Mouse (Mus musculus) heart, embryonic 14.5 days (tissue): ENCODE measurements around the gene Frat1. TPM values are rescaled to one million over a fixed set of nuclear protein-coding genes. Genes with fewer than 3 reads are reported as not detected.

Source experiments
- ATAC-seq: fragments of 200-750 bp; cut with Nextera tagmentation; 2 replicates; pipeline ENCODE4 v1.8.0; 2017; ENCODE audit warnings: low read depth, moderate TSS enrichment; ENCODE audit not compliant: insufficient number of reproducible peaks, insufficient read depth, low FRiP score
- H3K27ac ChIP-seq, 2 experiments: fragments of 200-500 bp in 1 of 2; fragments of 300-500 bp in 1 of 2; sonication (generic) in 1 of 2; replicated peaks in 1 of 2; 2 replicates each; pipeline ENCODE4 v1.5.1; 2012 to 2014; ENCODE audit warnings: low read depth in 2 of 2, low read length in 2 of 2, control low read depth in 1 of 2, mild to moderate bottlenecking in 1 of 2, mixed read lengths in 1 of 2; ENCODE audit not compliant: control insufficient read depth in 1 of 2, insufficient read depth in 1 of 2
- H3K27me3 ChIP-seq: fragments of 300-500 bp; sonication (generic); 2 replicates; pipeline ENCODE4 v1.6.1; 2014; ENCODE audit warnings: mild to moderate bottlenecking, low read length, control low read depth; ENCODE audit not compliant: control insufficient read depth, insufficient read depth
- H3K36me3 ChIP-seq: fragments of 300-500 bp; sonication (generic); 2 replicates; pipeline ENCODE4 v1.6.1; 2014; ENCODE audit warnings: mild to moderate bottlenecking, control low read depth, low read length, mixed read lengths; ENCODE audit not compliant: control insufficient read depth, insufficient read depth
- H3K4me1 ChIP-seq, 2 experiments: fragments of 200-500 bp in 1 of 2; fragments of 300-500 bp in 1 of 2; sonication (generic) in 1 of 2; 2 replicates each; pipeline ENCODE4 v1.6.1; 2012 to 2014; ENCODE audit warnings: low read length in 2 of 2, control low read depth in 1 of 2, mixed read lengths in 1 of 2; ENCODE audit not compliant: control insufficient read depth in 2 of 2, insufficient read depth in 2 of 2
- H3K4me2 ChIP-seq: fragments of 300-500 bp; sonication (generic); 2 replicates; pipeline ENCODE4 v1.6.1; 2014; ENCODE audit warnings: mild to moderate bottlenecking, low read length
- H3K4me3 ChIP-seq, 2 experiments: fragments of 200-500 bp in 1 of 2; fragments of 300-500 bp in 1 of 2; sonication (generic) in 1 of 2; 2 replicates each; pipeline ENCODE4 v1.5.1; 2012 to 2014; ENCODE audit warnings: low read length in 2 of 2, mild to moderate bottlenecking in 2 of 2, control low read depth in 1 of 2, low read depth in 1 of 2, moderate library complexity in 1 of 2; ENCODE audit not compliant: control insufficient read depth in 1 of 2, insufficient read depth in 1 of 2
- H3K9ac ChIP-seq: fragments of 300-500 bp; sonication (generic); 2 replicates; pipeline ENCODE4 v1.6.1; 2014; ENCODE audit warnings: mild to moderate bottlenecking, low read length
- H3K9me3 ChIP-seq: fragments of 300-500 bp; sonication (generic); 2 replicates; pipeline ENCODE4 v1.6.1; 2016; ENCODE audit warnings: low read length, control low read depth; ENCODE audit not compliant: control insufficient read depth
- WGBS: fragments of 180-500 bp; shearing (Covaris S2); extraction: QIAGEN DNeasy Blood & Tissue Kit; methylation state at CpG from one replicate; pipeline ENCODE4 v1.1.7; 2014; 5-methylcytosine and 5-hydroxymethylcytosine counted together
- polyA plus RNA-seq: library from polyadenylated mRNA; unstranded; fragments of >200 nt; fragmentation: Nextera tagmentation; extraction: Ambion mirVana; gene quantifications from 2 replicates; pipeline ENCODE4 v1.2.1, GENCODE M21; 2014

Frat1 gene
- polyA plus RNA-seq, 1 experiment from 2014 or later, result 2.6 TPM

- H3K36me3 ChIP-seq, result no peaks in the 10 kb centered on the region
- peak overlapping the region; percentile 23; the same call in 1 of the 2 replicates for H3K4me2 ChIP-seq
- no peak for ATAC-seq
- no peak overlapping the region for H3K27ac ChIP-seq
- H3K27me3 ChIP-seq, result peaks cover 6% of the 10 kb centered on the region; the same call in 1 of the 2 replicates
- no peak overlapping the region for H3K9ac ChIP-seq
- no peaks in the 10 kb centered on the region for H3K9me3 ChIP-seq
- WGBS, result 24% methylated on average over 9 of the region's 9 CpGs
- H3K4me1 ChIP-seq, result peaks cover 16 to 22% of the 10 kb centered on the region in 2 experiments
- no peak overlapping the region for H3K4me3 ChIP-seq
These were observed 7.6 kb downstream of the Frat1 start for GRCm38 (mm10) chr19:41837194-41837916.

GRCm38 (mm10) chr19:41837917-41838261 lies 8.1 kb downstream of the Frat1 start:
- Histone ChIP-seq H3K4me3 (no peak overlapping the region), H3K9me3 (no peaks in the 10 kb centered on the region), H3K27me3 (peaks cover 2% of the 10 kb centered on the region; the same call in 1 of the 2 replicates), H3K4me2 (peak overlapping the region; percentile 23; the same call in 1 of the 2 replicates), H3K27ac (no peak overlapping the region), H3K4me1 (peaks cover 16 to 22% of the 10 kb centered on the region in 2 experiments), H3K36me3 (no peaks in the 10 kb centered on the region), H3K9ac (no peak overlapping the region)
- 22% methylated on average over 4 of the region's 4 CpGs for WGBS
- ATAC-seq, result no peak

- 42% methylated on average over 6 of the region's 6 CpGs for WGBS
- Histone ChIP-seq H3K27ac (no peak overlapping the region), H3K27me3 (no peaks in the 10 kb centered on the region), H3K4me3 (no peak overlapping the region), H3K9ac (no peak overlapping the region), H3K36me3 (no peaks in the 10 kb centered on the region), H3K4me2 (no peak overlapping the region), H3K4me1 (peaks cover 16 to 22% of the 10 kb centered on the region in 2 experiments), H3K9me3 (no peaks in the 10 kb centered on the region)
- ATAC-seq, result no peak
These were observed 9.0 kb downstream of the Frat1 start for GRCm38 (mm10) chr19:41838808-41839207.

- H3K4me2 ChIP-seq, result no peak overlapping the region
- no peaks in the 10 kb centered on the region for H3K9me3 ChIP-seq
- WGBS, result 95% methylated on average over 3 of the region's 3 CpGs
- no peaks in the 10 kb centered on the region for H3K36me3 ChIP-seq
- no peak for ATAC-seq
- H3K4me3 ChIP-seq, result no peak overlapping the region
- peaks cover 16 to 22% of the 10 kb centered on the region in 2 experiments for H3K4me1 ChIP-seq
- no peaks in the 10 kb centered on the region for H3K27me3 ChIP-seq
- no peak overlapping the region for H3K27ac ChIP-seq
- no peak overlapping the region for H3K9ac ChIP-seq
These were observed 9.9 kb downstream of the Frat1 start for GRCm38 (mm10) chr19:41839685-41840084.

GRCm38 (mm10) chr19:41841105-41841750 lies 11.5 kb downstream of the Frat1 start:
- H3K9me3 ChIP-seq, result no peaks in the 10 kb centered on the region
- H3K4me2 ChIP-seq, result no peak overlapping the region
- H3K36me3 ChIP-seq, result no peaks in the 10 kb centered on the region
- H3K9ac ChIP-seq, result no peak overlapping the region
- peaks cover 16 to 23% of the 10 kb centered on the region in 2 experiments for H3K4me1 ChIP-seq
- 18% methylated on average over 7 of the region's 7 CpGs for WGBS
- no peaks in the 10 kb centered on the region; the same call in 1 of the 2 replicates for H3K27me3 ChIP-seq
- no peak overlapping the region for H3K27ac ChIP-seq
- ATAC-seq, result no peak
- no peak overlapping the region for H3K4me3 ChIP-seq

- Histone ChIP-seq H3K27ac (no peak overlapping the region), H3K9ac (no peak overlapping the region), H3K4me1 (peaks cover 18 to 24% of the 10 kb centered on the region in 2 experiments), H3K36me3 (no peaks in the 10 kb centered on the region), H3K27me3 (no peaks in the 10 kb centered on the region; the same call in 1 of the 2 replicates), H3K4me2 (no peak overlapping the region), H3K4me3 (no peak overlapping the region), H3K9me3 (no peaks in the 10 kb centered on the region)
- 82% methylated on average over 4 of the region's 4 CpGs for WGBS
- no peak for ATAC-seq
These were observed 12.4 kb downstream of the Frat1 start for GRCm38 (mm10) chr19:41842196-41842595.

- H3K4me2 ChIP-seq, result no peak overlapping the region
- no peaks in the 10 kb centered on the region for H3K36me3 ChIP-seq
- no peaks in the 10 kb centered on the region; the same call in 1 of the 2 replicates for H3K27me3 ChIP-seq
- no peaks in the 10 kb centered on the region for H3K9me3 ChIP-seq
- no peak overlapping the region for H3K9ac ChIP-seq
- H3K4me1 ChIP-seq, result peaks cover 17 to 24% of the 10 kb centered on the region in 2 experiments
- 75% methylated on average over 4 of the region's 4 CpGs for WGBS
- no peak overlapping the region for H3K27ac ChIP-seq
- ATAC-seq, result no peak
- H3K4me3 ChIP-seq, result no peak overlapping the region
These were observed 12.9 kb downstream of the Frat1 start for GRCm38 (mm10) chr19:41842706-41843105.
